Mouse (Mus musculus) limb, embryonic 10.5 days (tissue): ENCODE results near the gene Dhrs7b. TPM values are rescaled to one million over a fixed set of nuclear protein-coding genes. Genes with fewer than 3 reads are reported as not detected.

Experiments used
- polyA plus RNA-seq: library from polyadenylated mRNA; unstranded; fragments of >200 nt; fragmentation: Nextera tagmentation; extraction: Ambion mirVana; gene quantifications from 2 replicates; pipeline ENCODE4 v1.2.1, GENCODE M21; 2016

Dhrs7b gene
- polyA plus RNA-seq, 1 experiment from 2014 or later, result 26.5 TPM

Other genes with a start within 250 kb of the Dhrs7b start
- gene Llgl1, start 130.9 kb upstream of the Dhrs7b start, polyA plus RNA-seq, result 120 and 137 TPM in 2 replicates
- gene Flii, start 103.4 kb upstream of the Dhrs7b start, polyA plus RNA-seq, result 71.1 and 77.7 TPM in 2 replicates
- gene Mief2, start 102.2 kb upstream of the Dhrs7b start, polyA plus RNA-seq, result 15.2 and 18.2 TPM in 2 replicates
- gene Top3a, start 53.3 kb upstream of the Dhrs7b start, polyA plus RNA-seq, result 30.2 TPM in 2 replicates
- 8.2 and 9.3 TPM in 2 replicates for gene Smcr8, start 53.1 kb upstream of the Dhrs7b start, polyA plus RNA-seq
- 106 and 124 TPM in 2 replicates for gene Shmt1, start 18.9 kb upstream of the Dhrs7b start, polyA plus RNA-seq
- gene Tmem11, start 48.6 kb downstream of the Dhrs7b start, polyA plus RNA-seq, result 75.9 and 78.4 TPM in 2 replicates
- gene Natd1, start 84.1 kb downstream of the Dhrs7b start, polyA plus RNA-seq, result 14.2 and 17.0 TPM in 2 replicates
- 78.3 and 93.3 TPM in 2 replicates for gene Map2k3, start 101.4 kb downstream of the Dhrs7b start, polyA plus RNA-seq
- 0.11 and 0.25 TPM in 2 replicates for gene Kcnj12, start 191.9 kb downstream of the Dhrs7b start, polyA plus RNA-seq